Comparison of ENCODE assay signal across 8 mouse cellular contexts in the genomic region with DNA sequence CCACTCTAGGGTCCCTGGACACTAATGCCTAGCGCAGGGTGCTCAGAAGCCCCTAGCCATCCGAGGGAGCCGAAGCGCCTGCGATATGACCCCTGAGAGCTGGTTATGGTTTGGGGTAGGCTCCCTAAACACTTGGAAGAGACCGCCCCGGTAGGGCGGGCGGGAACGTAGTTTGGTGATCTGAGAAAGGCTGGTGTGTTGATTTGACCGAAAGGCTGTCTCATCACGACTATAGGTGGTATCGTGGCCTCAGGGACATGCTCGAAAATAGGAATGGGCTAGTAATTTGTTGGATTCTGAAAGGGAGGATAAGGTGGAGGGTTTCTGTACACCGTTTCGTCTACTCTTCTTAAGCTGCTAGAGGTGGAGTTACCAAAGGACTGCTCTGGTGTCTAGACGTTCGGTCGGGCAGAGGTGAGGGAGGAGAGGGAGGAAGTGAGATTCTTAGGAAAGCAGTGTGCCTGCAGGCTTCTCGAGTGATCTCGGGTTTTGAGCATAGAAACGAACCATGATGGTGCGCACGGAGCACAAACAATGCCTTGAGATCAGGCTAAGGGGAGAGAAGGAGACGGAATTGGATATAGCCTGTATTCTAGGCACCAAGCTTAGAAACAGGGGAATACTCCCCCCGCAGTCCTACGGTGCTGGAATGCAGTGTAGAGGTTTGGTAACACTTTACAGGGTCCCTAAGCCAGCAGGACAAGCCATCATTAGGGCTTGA. TPM values are rescaled to one million over a fixed set of nuclear protein-coding genes. Genes with fewer than 3 reads are reported as not detected.
DNase-seq lines count a peak whose midpoint lies in the region; ATAC-seq and TF ChIP-seq lines count a peak whose summit lies in the region.

No protein-coding gene starts in this region.

- ATAC-seq in heart, embryonic 13.5 days (ENCODE audit: extremely low read depth, insufficient number of reproducible peaks, low FRiP score, low TSS enrichment), result no peak
- ATAC-seq in midbrain, embryonic 12.5 days (ENCODE audit: low FRiP score, low read depth), result no peak
- ATAC-seq in granulocyte monocyte progenitor cell, adult 5-6 weeks (replicated peaks; ENCODE audit: poor library complexity, severe bottlenecking), result no peak

- no peak for TF ChIP-seq POLR2A in bone marrow macrophage, adult 2 months (IDR thresholded peaks at IDR 0.05; ENCODE audit: borderline replicate concordance, low read depth, low read length)

- peaks cover 23% of the 10 kb centered on the region for H3K36me3 ChIP-seq in heart, embryonic 13.5 days
- peaks cover 18% of the 10 kb centered on the region for H3K36me3 ChIP-seq in midbrain, embryonic 12.5 days

- DNase-seq in kidney, adult 18-20 months, result peak; percentile 63
- DNase-seq in kidney, adult 8-10 months, result no peak
- peak; percentile 51 to 64 for DNase-seq in kidney, postnatal 36 days
- peak; percentile 47 for DNase-seq in thymus, postnatal 4 days

- peak overlapping the region; percentile 53 for H3K27ac ChIP-seq in bone marrow macrophage, adult 2 months (ENCODE audit: insufficient read depth, low read depth, low read length)
- peak overlapping the region; percentile 98 for H3K27ac ChIP-seq in heart, embryonic 13.5 days (replicated peaks)
- H3K27ac ChIP-seq in midbrain, embryonic 12.5 days (replicated peaks), result peak overlapping the region; percentile 49; the same call in 1 of the 2 replicates

- no peak for TF ChIP-seq CTCF in bone marrow macrophage, adult 2 months (IDR thresholded peaks at IDR 0.05; ENCODE audit: low read depth, low read length)

- H3K4me1 ChIP-seq in bone marrow macrophage, adult 2 months (ENCODE audit: control insufficient read depth, insufficient read depth, low read length), result peaks cover 25% of the 10 kb centered on the region
- H3K4me1 ChIP-seq in heart, embryonic 13.5 days, result peaks cover 81% of the 10 kb centered on the region
- peaks cover 69% of the 10 kb centered on the region for H3K4me1 ChIP-seq in midbrain, embryonic 12.5 days

- peak overlapping the region; percentile 99 for H3K4me2 ChIP-seq in heart, embryonic 13.5 days
- H3K4me2 ChIP-seq in midbrain, embryonic 12.5 days (replicated peaks), result peak overlapping the region; percentile 89

- 3% methylated on average over 27 of the region's 27 CpGs for WGBS in heart, embryonic 13.5 days
- 3% methylated on average over 27 of the region's 27 CpGs for WGBS in midbrain, embryonic 12.5 days

- H3K9ac ChIP-seq in heart, embryonic 13.5 days, result peak overlapping the region; percentile 89
- peak overlapping the region; percentile 56 for H3K9ac ChIP-seq in midbrain, embryonic 12.5 days (replicated peaks)

- no peaks in the 10 kb centered on the region for H3K27me3 ChIP-seq in heart, embryonic 13.5 days (replicated peaks)
- H3K27me3 ChIP-seq in midbrain, embryonic 12.5 days, result peaks cover 6% of the 10 kb centered on the region

- H3K9me3 ChIP-seq in heart, embryonic 13.5 days, result no peaks in the 10 kb centered on the region
- no peaks in the 10 kb centered on the region for H3K9me3 ChIP-seq in midbrain, embryonic 12.5 days

- peak overlapping the region; percentile 77 for H3K4me3 ChIP-seq in bone marrow macrophage, adult 2 months (ENCODE audit: insufficient read depth, low read length)
- H3K4me3 ChIP-seq in heart, embryonic 13.5 days, result peak overlapping the region; percentile 71
- H3K4me3 ChIP-seq in midbrain, embryonic 12.5 days, result peak overlapping the region; percentile 48

RNA-seq across cellular contexts. Expression of a gene that starts 0.7 kb away (rescaled TPM):
- polyA plus RNA-seq in bone marrow macrophage, adult 2 months (2012; ENCODE audit: insufficient read depth, insufficient read length, missing spikeins), result 24.7 and 35.9 TPM in 2 replicates
- 8.6 and 9.0 TPM in 2 replicates for polyA plus RNA-seq in heart, embryonic 13.5 days (2015; fragmentation: Nextera tagmentation; extraction: Ambion mirVana)
- polyA plus RNA-seq in midbrain, embryonic 12.5 days (2016; fragmentation: Nextera tagmentation; extraction: Ambion mirVana), result 9.8 and 10.9 TPM in 2 replicates
- 10.3 and 11.7 TPM in 2 replicates for total RNA-seq in granulocyte monocyte progenitor cell, adult 5-6 weeks (2014; fragmentation: Nextera tagmentation)
- 9.4 and 9.8 TPM in 2 replicates for total RNA-seq in granulocyte monocyte progenitor cell, adult 5-6 weeks (2017)

RNA-seq across cellular contexts. Expression of a gene that starts 7.4 kb away (rescaled TPM):
- 76.6 and 79.4 TPM in 2 replicates for polyA plus RNA-seq in bone marrow macrophage, adult 2 months (2012; ENCODE audit: insufficient read depth, insufficient read length, missing spikeins)
- 79.5 and 82.1 TPM in 2 replicates for polyA plus RNA-seq in heart, embryonic 13.5 days (2015; fragmentation: Nextera tagmentation; extraction: Ambion mirVana)
- 123 and 131 TPM in 2 replicates for polyA plus RNA-seq in midbrain, embryonic 12.5 days (2016; fragmentation: Nextera tagmentation; extraction: Ambion mirVana)
- total RNA-seq in granulocyte monocyte progenitor cell, adult 5-6 weeks (2014; fragmentation: Nextera tagmentation), result 59.2 and 63.1 TPM in 2 replicates
- total RNA-seq in granulocyte monocyte progenitor cell, adult 5-6 weeks (2017), result 7.2 and 8.6 TPM in 2 replicates

RNA-seq across cellular contexts. Expression of a gene that starts 24.5 kb away (rescaled TPM):
- polyA plus RNA-seq in bone marrow macrophage, adult 2 months (2012; ENCODE audit: insufficient read depth, insufficient read length, missing spikeins), result 0.71 and 0.88 TPM in 2 replicates
- 0.47 and 0.67 TPM in 2 replicates for polyA plus RNA-seq in heart, embryonic 13.5 days (2015; fragmentation: Nextera tagmentation; extraction: Ambion mirVana)
- 0.21 and 0.38 TPM in 2 replicates for polyA plus RNA-seq in midbrain, embryonic 12.5 days (2016; fragmentation: Nextera tagmentation; extraction: Ambion mirVana)
- total RNA-seq in granulocyte monocyte progenitor cell, adult 5-6 weeks (2014; fragmentation: Nextera tagmentation), result not detected in 2 replicates
- not detected in 2 replicates for total RNA-seq in granulocyte monocyte progenitor cell, adult 5-6 weeks (2017)

RNA-seq across cellular contexts. Expression of a gene that starts 25.1 kb away (rescaled TPM):
- polyA plus RNA-seq in bone marrow macrophage, adult 2 months (2012; ENCODE audit: insufficient read depth, insufficient read length, missing spikeins), result 9.8 and 14.6 TPM in 2 replicates
- polyA plus RNA-seq in heart, embryonic 13.5 days (2015; fragmentation: Nextera tagmentation; extraction: Ambion mirVana), result 28.4 and 31.3 TPM in 2 replicates
- 45.1 and 48.3 TPM in 2 replicates for polyA plus RNA-seq in midbrain, embryonic 12.5 days (2016; fragmentation: Nextera tagmentation; extraction: Ambion mirVana)
- total RNA-seq in granulocyte monocyte progenitor cell, adult 5-6 weeks (2014; fragmentation: Nextera tagmentation), result 15.1 and 48.9 TPM in 2 replicates
- total RNA-seq in granulocyte monocyte progenitor cell, adult 5-6 weeks (2017), result 10.4 and 24.9 TPM in 2 replicates

RNA-seq across cellular contexts. Expression of a gene that starts 26.7 kb away (rescaled TPM):
- polyA plus RNA-seq in bone marrow macrophage, adult 2 months (2012; ENCODE audit: insufficient read depth, insufficient read length, missing spikeins), result 0.35 TPM in 1 of 2 replicates, not detected in the other
- polyA plus RNA-seq in heart, embryonic 13.5 days (2015; fragmentation: Nextera tagmentation; extraction: Ambion mirVana), result 0.41 and 0.60 TPM in 2 replicates
- polyA plus RNA-seq in midbrain, embryonic 12.5 days (2016; fragmentation: Nextera tagmentation; extraction: Ambion mirVana), result 0.18 and 0.29 TPM in 2 replicates
- total RNA-seq in granulocyte monocyte progenitor cell, adult 5-6 weeks (2014; fragmentation: Nextera tagmentation), result 0.17 TPM in 1 of 2 replicates, not detected in the other
- not detected in 2 replicates for total RNA-seq in granulocyte monocyte progenitor cell, adult 5-6 weeks (2017)

Comparison
In these comparisons a context has a peak if more than half of its experiments do, and no peak if none do; other contexts are left out.
1. DNase-seq: peak in kidney, adult 18-20 months (single experiment), kidney, postnatal 36 days (2 of 2) and thymus, postnatal 4 days (single experiment); none in kidney, adult 8-10 months (0 of 2).
2. Peak in every context shown above with its lines, with median percentiles within 50 percentile points of each other: H3K27ac ChIP-seq and H3K4me3 ChIP-seq.